Mouse (Mus musculus): ENCODE data around the gene Gpbp1. TPM values are rescaled to one million over a fixed set of nuclear protein-coding genes. Genes with fewer than 3 reads are reported as not detected.

Gene Gpbp1
- polyA plus RNA-seq (2011; ENCODE audit: insufficient read length, low read depth, missing spikeins), result 82.2 and 92.5 TPM in 2 replicates

DNA sequence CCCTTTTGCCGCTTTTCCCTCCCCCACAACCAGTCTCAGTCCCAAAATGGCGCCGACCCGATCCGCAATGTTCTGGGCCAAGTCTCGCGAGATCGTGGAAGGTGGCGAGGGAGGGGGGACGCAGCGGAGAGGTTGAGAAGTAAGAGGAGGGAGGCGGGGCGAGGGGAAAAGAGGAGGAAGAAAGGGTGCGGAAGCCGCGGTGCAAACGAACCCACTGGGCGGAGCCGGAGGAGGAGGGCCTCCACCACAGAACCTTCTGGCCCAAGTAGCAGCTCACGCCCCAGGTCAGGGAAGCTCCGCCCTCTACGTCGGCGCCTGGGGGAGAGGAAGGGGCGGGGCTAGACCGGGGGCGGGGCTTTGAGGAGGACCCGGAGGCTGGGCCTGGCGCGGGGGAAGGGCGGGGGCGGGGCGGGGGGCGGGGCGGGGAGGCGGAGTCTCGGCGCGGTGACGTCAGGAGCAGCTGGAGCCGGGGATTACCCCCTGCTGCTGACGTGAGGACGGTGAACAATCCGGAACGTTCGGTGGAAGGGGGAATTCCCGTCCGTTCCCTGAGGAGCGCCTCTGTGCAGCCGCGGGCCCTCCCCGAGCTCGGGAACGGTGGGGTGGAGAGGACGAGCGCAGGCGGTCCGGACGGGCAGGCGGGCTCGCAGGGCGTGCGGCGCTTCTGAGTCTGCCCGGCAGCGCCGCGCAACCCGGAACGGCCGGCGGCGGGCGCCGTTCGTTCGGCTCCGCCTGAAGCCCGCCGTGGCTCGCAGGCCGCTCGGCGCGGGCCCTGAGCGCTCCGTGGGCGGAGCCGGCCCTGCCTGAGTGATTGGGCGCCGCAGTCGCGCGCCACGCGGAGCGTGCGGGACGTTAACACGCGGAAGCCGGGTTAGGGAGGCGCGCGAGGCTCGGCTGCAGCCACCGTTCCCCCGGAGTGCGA is at the start of gene Gpbp1:
Gene Gpbp1, minus strand, starts transcription at position 310 of the 922 bp plus-strand sequence.
- H3K4me3 ChIP-seq (ENCODE audit: insufficient read depth, low read length), result peak within 1 kb of the TSS; percentile 86
- TF ChIP-seq CTCF (IDR thresholded peaks at IDR 0.05; ENCODE audit: borderline replicate concordance, insufficient read depth, low read length), result no peak
- peak; percentile 72 for TF ChIP-seq POLR2A (IDR thresholded peaks at IDR 0.05; ENCODE audit: low read depth, low read length)
- H3K4me1 ChIP-seq (ENCODE audit: control insufficient read depth, insufficient read depth, low read length), result no peaks in the 10 kb centered on the region
- peak within 1 kb of the TSS; percentile 99 for H3K27ac ChIP-seq (ENCODE audit: insufficient read depth, low read length)

GRCm38 (mm10) chr13:111537718-111538117 is 47.8 kb upstream of the Gpbp1 start:
- Histone ChIP-seq H3K27ac (ENCODE audit: insufficient read depth, low read length) (no peak overlapping the region), H3K4me3 (ENCODE audit: insufficient read depth, low read length) (no peak overlapping the region), H3K4me1 (ENCODE audit: control insufficient read depth, insufficient read depth, low read length) (no peaks in the 10 kb centered on the region)
- TF ChIP-seq POLR2A (IDR thresholded peaks at IDR 0.05; ENCODE audit: low read depth, low read length) (no peak), CTCF (IDR thresholded peaks at IDR 0.05; ENCODE audit: borderline replicate concordance, insufficient read depth, low read length) (no peak)

DNA sequence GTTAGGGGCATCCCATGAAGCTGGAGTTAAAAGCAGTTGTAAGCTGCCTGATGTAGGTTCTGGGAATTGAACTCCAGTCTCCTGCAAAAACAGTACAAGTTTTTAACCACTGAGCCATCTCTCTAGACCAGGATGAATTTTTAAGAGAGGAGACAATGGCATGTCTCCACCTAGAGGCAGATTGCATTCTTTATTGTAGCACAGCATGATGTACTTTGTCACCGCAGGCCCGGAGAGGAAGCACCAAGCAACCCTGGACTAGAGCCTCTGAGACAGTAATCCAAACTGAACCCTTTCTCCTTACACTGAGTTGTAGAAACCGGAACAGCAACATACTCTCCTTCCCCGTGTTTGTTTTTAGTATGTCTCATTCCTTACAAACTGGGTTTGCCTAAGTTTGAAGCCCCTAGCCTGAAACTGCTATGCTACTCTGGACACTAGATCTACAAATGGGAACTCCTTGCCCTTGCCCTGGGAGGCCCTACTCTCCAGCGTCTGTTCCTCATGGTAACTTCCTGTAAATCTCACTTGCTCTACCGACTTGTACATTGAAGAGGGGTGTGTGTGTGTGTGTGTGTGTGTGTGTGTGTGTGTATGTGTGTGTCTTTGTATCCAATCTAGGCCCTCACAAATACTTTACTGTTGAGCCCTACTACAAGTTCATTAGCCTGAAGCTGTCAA is 46.4 kb upstream of the Gpbp1 start:
- Histone ChIP-seq H3K27ac (ENCODE audit: insufficient read depth, low read length) (no peak overlapping the region), H3K4me3 (ENCODE audit: insufficient read depth, low read length) (no peak overlapping the region), H3K4me1 (ENCODE audit: control insufficient read depth, insufficient read depth, low read length) (no peaks in the 10 kb centered on the region)
- TF ChIP-seq CTCF (IDR thresholded peaks at IDR 0.05; ENCODE audit: borderline replicate concordance, insufficient read depth, low read length), result no peak
- no peak for TF ChIP-seq POLR2A (IDR thresholded peaks at IDR 0.05; ENCODE audit: low read depth, low read length)

- TF ChIP-seq CTCF (IDR thresholded peaks at IDR 0.05; ENCODE audit: borderline replicate concordance, insufficient read depth, low read length) (0 out of 2 replicates have a peak, but pooled peaks have one; percentile 18), POLR2A (IDR thresholded peaks at IDR 0.05; ENCODE audit: low read depth, low read length) (no peak)
- Histone ChIP-seq H3K4me3 (ENCODE audit: insufficient read depth, low read length) (no peak overlapping the region), H3K4me1 (ENCODE audit: control insufficient read depth, insufficient read depth, low read length) (no peaks in the 10 kb centered on the region), H3K27ac (ENCODE audit: insufficient read depth, low read length) (no peak overlapping the region)
Measured at GRCm38 (mm10) chr13:111534131-111534530, 44.2 kb upstream of the Gpbp1 start.

- Histone ChIP-seq H3K4me1 (ENCODE audit: control insufficient read depth, insufficient read depth, low read length) (no peaks in the 10 kb centered on the region), H3K4me3 (ENCODE audit: insufficient read depth, low read length) (no peak overlapping the region)
- no peak for TF ChIP-seq POLR2A (IDR thresholded peaks at IDR 0.05; ENCODE audit: low read depth, low read length)
- TF ChIP-seq CTCF (IDR thresholded peaks at IDR 0.05; ENCODE audit: borderline replicate concordance, insufficient read depth, low read length), result no peak
Measured at GRCm38 (mm10) chr13:111532178-111532948, 42.5 kb upstream of the Gpbp1 start.

GRCm38 (mm10) chr13:111531701-111532100 is 41.8 kb upstream of the Gpbp1 start:
- no peak for TF ChIP-seq POLR2A (IDR thresholded peaks at IDR 0.05; ENCODE audit: low read depth, low read length)
- no peak for TF ChIP-seq CTCF (IDR thresholded peaks at IDR 0.05; ENCODE audit: borderline replicate concordance, insufficient read depth, low read length)
- no peak overlapping the region for H3K27ac ChIP-seq (ENCODE audit: insufficient read depth, low read length)
- no peaks in the 10 kb centered on the region for H3K4me1 ChIP-seq (ENCODE audit: control insufficient read depth, insufficient read depth, low read length)
- H3K4me3 ChIP-seq (ENCODE audit: insufficient read depth, low read length), result no peak overlapping the region

More at GRCm38 (mm10) chr13:111532178-111532948, 42.5 kb upstream of the Gpbp1 start:
- H3K27ac ChIP-seq (ENCODE audit: insufficient read depth, low read length), result no peak overlapping the region

DNA sequence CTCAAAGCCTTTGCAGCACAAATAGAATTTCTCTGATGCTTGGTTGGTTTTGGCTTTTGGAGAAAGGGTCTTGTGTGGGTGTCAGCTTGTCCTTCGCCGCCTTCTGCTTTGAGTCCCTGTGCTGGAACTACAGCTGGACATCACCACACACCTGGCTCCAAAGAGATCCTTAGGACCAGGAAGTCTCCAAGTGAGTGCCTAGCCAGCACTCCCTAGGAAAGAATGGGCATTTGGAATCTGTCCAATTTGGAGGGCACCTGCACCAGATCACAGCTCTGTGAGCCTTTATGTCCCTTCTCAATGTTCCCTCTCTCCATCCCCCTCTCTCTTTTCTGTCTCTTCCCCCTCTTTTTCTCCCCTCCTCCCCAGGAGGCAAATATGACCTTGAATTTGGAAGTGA is 34.4 kb upstream of the Gpbp1 start:
- no peak for TF ChIP-seq CTCF (IDR thresholded peaks at IDR 0.05; ENCODE audit: borderline replicate concordance, insufficient read depth, low read length)
- no peak for TF ChIP-seq POLR2A (IDR thresholded peaks at IDR 0.05; ENCODE audit: low read depth, low read length)
- Histone ChIP-seq H3K27ac (ENCODE audit: insufficient read depth, low read length) (no peak overlapping the region), H3K4me1 (ENCODE audit: control insufficient read depth, insufficient read depth, low read length) (no peaks in the 10 kb centered on the region)

GRCm38 (mm10) chr13:111522336-111522735 is 32.4 kb upstream of the Gpbp1 start:
- no peaks in the 10 kb centered on the region for H3K4me1 ChIP-seq (ENCODE audit: control insufficient read depth, insufficient read depth, low read length)
- no peak overlapping the region for H3K27ac ChIP-seq (ENCODE audit: insufficient read depth, low read length)
- H3K4me3 ChIP-seq (ENCODE audit: insufficient read depth, low read length), result no peak overlapping the region
- no peak for TF ChIP-seq CTCF (IDR thresholded peaks at IDR 0.05; ENCODE audit: borderline replicate concordance, insufficient read depth, low read length)
- no peak for TF ChIP-seq POLR2A (IDR thresholded peaks at IDR 0.05; ENCODE audit: low read depth, low read length)

More for the DNA sequence above, 34.4 kb upstream of the Gpbp1 start:
- no peak overlapping the region for H3K4me3 ChIP-seq (ENCODE audit: insufficient read depth, low read length)

GRCm38 (mm10) chr13:111520456-111520855 is 30.5 kb upstream of the Gpbp1 start:
- no peaks in the 10 kb centered on the region for H3K4me1 ChIP-seq (ENCODE audit: control insufficient read depth, insufficient read depth, low read length)
- H3K4me3 ChIP-seq (ENCODE audit: insufficient read depth, low read length), result no peak overlapping the region
- H3K27ac ChIP-seq (ENCODE audit: insufficient read depth, low read length), result no peak overlapping the region
- TF ChIP-seq POLR2A (IDR thresholded peaks at IDR 0.05; ENCODE audit: low read depth, low read length), result no peak
- no peak for TF ChIP-seq CTCF (IDR thresholded peaks at IDR 0.05; ENCODE audit: borderline replicate concordance, insufficient read depth, low read length)

Data from embryonic fibroblast, embryonic 13.5 days (primary cell).